Mouse (Mus musculus): ENCODE results near the gene Cdc42ep1.
A peak's percentile ranks its signal among the peaks of the same experiment; 100 is the strongest.

Gene Cdc42ep1

GRCm38 (mm10) chr15:78849485-78849884 is 7.1 kb downstream of the Cdc42ep1 start:
- no peak for DNase-seq (ENCODE audit: low spot score in 2 of 2)

GRCm38 (mm10) chr15:78850059-78850824 is 7.8 kb downstream of the Cdc42ep1 start:
- DNase-seq (ENCODE audit: low spot score in 2 of 2): no peak

GRCm38 (mm10) chr15:78850944-78851343 is 8.5 kb downstream of the Cdc42ep1 start:
- DNase-seq (ENCODE audit: low spot score in 2 of 2): no peak

- peak; percentile 92 to 98 for DNase-seq (ENCODE audit: low spot score in 2 of 2)
Measured at GRCm38 (mm10) chr15:78851505-78852153, 9.2 kb downstream of the Cdc42ep1 start.

- no peak for DNase-seq (ENCODE audit: low spot score in 2 of 2)
Measured at GRCm38 (mm10) chr15:78855303-78855965, 13.0 kb downstream of the Cdc42ep1 start, which contains the start of gene Lgals2. Lgals2 (minus strand) TSS chr15:78855529.

- no peak for DNase-seq (ENCODE audit: low spot score in 2 of 2)
Measured at GRCm38 (mm10) chr15:78857009-78857408, 14.6 kb downstream of the Cdc42ep1 start.

GRCm38 (mm10) chr15:78859311-78859710 is 16.9 kb downstream of the Cdc42ep1 start:
- DNase-seq (ENCODE audit: low spot score in 2 of 2): no peak

- no peak for DNase-seq (ENCODE audit: low spot score in 2 of 2)
Measured at GRCm38 (mm10) chr15:78859714-78860113, 17.3 kb downstream of the Cdc42ep1 start.

- no peak for DNase-seq (ENCODE audit: low spot score in 2 of 2)
Measured at GRCm38 (mm10) chr15:78862280-78862679, 19.9 kb downstream of the Cdc42ep1 start.

- DNase-seq (ENCODE audit: low spot score in 2 of 2): no peak
Measured at GRCm38 (mm10) chr15:78863154-78863553, 20.7 kb downstream of the Cdc42ep1 start.

GRCm38 (mm10) chr15:78863852-78864253 is 21.4 kb downstream of the Cdc42ep1 start:
- no peak for DNase-seq (ENCODE audit: low spot score in 2 of 2)

- DNase-seq (ENCODE audit: low spot score in 2 of 2): no peak
Measured at GRCm38 (mm10) chr15:78868398-78868797, 26.0 kb downstream of the Cdc42ep1 start.

- DNase-seq (ENCODE audit: low spot score in 2 of 2): no peak
Measured at GRCm38 (mm10) chr15:78868826-78869233, 26.4 kb downstream of the Cdc42ep1 start.

- no peak for DNase-seq (ENCODE audit: low spot score in 2 of 2)
Measured at GRCm38 (mm10) chr15:78869775-78870174, 27.4 kb downstream of the Cdc42ep1 start.

- DNase-seq (ENCODE audit: low spot score in 2 of 2): no peak
Measured at GRCm38 (mm10) chr15:78872021-78872608, 29.7 kb downstream of the Cdc42ep1 start.

GRCm38 (mm10) chr15:78873803-78874435 is 31.5 kb downstream of the Cdc42ep1 start:
- DNase-seq (ENCODE audit: low spot score in 2 of 2): no peak

- DNase-seq (ENCODE audit: low spot score in 2 of 2): no peak
Measured at GRCm38 (mm10) chr15:78874989-78875388, 32.6 kb downstream of the Cdc42ep1 start.

- DNase-seq (ENCODE audit: low spot score in 2 of 2): no peak
Measured at GRCm38 (mm10) chr15:78875537-78875936, 33.1 kb downstream of the Cdc42ep1 start.

- DNase-seq (ENCODE audit: low spot score in 2 of 2): peak; percentile 79 to 88
Measured at GRCm38 (mm10) chr15:78876258-78876696, 33.9 kb downstream of the Cdc42ep1 start.

GRCm38 (mm10) chr15:78876991-78877809 is 34.8 kb downstream of the Cdc42ep1 start, which contains the start of gene Gga1:
Gga1 (plus strand) TSS chr15:78877190.
- DNase-seq (ENCODE audit: low spot score in 2 of 2): peak; percentile 85 to 94
